Mouse (Mus musculus) lung, adult 18-20 months (tissue): ENCODE results near the gene Hist1h4i.

Experiments
- DNase-seq, 2 experiments: peaks; one replicate each; pipeline ENCODE4 v3.0.0; 2022; ENCODE audit warnings: mixed read lengths in 2 of 2

Gene Hist1h4i

GRCm38 (mm10) chr13:22007872-22008271 lies 33.3 kb downstream of the Hist1h4i start:
- DNase-seq, result no peak

GRCm38 (mm10) chr13:22007121-22007510 lies 34.0 kb downstream of the Hist1h4i start:
- no peak for DNase-seq

GRCm38 (mm10) chr13:22006334-22007120 lies 34.6 kb downstream of the Hist1h4i start:
- peak; percentile 74 to 77 for DNase-seq

GRCm38 (mm10) chr13:22005605-22006333 lies 35.4 kb downstream of the Hist1h4i start:
- DNase-seq, result peak; percentile 50 to 52

GRCm38 (mm10) chr13:22001823-22002222 lies 39.3 kb downstream of the Hist1h4i start:
- DNase-seq, result no peak

- DNase-seq, result no peak
These were observed 39.8 kb downstream of the Hist1h4i start for GRCm38 (mm10) chr13:22001346-22001745.

GRCm38 (mm10) chr13:21999147-21999546 lies 42.0 kb downstream of the Hist1h4i start:
- DNase-seq, result no peak

- no peak for DNase-seq
These were observed 42.8 kb downstream of the Hist1h4i start for GRCm38 (mm10) chr13:21998412-21998811.

GRCm38 (mm10) chr13:21997821-21998220 lies 43.3 kb downstream of the Hist1h4i start:
- DNase-seq, result no peak

GRCm38 (mm10) chr13:21997201-21997820 lies 43.9 kb downstream of the Hist1h4i start:
- no peak for DNase-seq

GRCm38 (mm10) chr13:21996840-21997185 lies 44.3 kb downstream of the Hist1h4i start:
- no peak for DNase-seq

GRCm38 (mm10) chr13:21996101-21996839 lies 44.9 kb downstream of the Hist1h4i start:
- DNase-seq, result no peak

- DNase-seq, result no peak
These were observed 45.7 kb downstream of the Hist1h4i start for GRCm38 (mm10) chr13:21995331-21995914.

- DNase-seq, result no peak
These were observed 46.3 kb downstream of the Hist1h4i start for GRCm38 (mm10) chr13:21994896-21995295.

GRCm38 (mm10) chr13:21993957-21994738 lies 47.0 kb downstream of the Hist1h4i start:
- no peak for DNase-seq

GRCm38 (mm10) chr13:21992550-21992949 lies 48.6 kb downstream of the Hist1h4i start:
- DNase-seq, result no peak
